Mouse (Mus musculus) CH12.LX (cell line): ENCODE data around the gene Zfp189. TPM values are rescaled to one million over a fixed set of nuclear protein-coding genes. Genes with fewer than 3 reads are reported as not detected.

Experiments
- DNase-seq: peaks from one replicate; pipeline ENCODE4 v3.0.0-alpha.2; 2013; ENCODE audit errors: extremely low read depth
- H3K27ac ChIP-seq: 2 replicates; pipeline ENCODE4 v1.5.1; 2012; ENCODE audit warnings: low read depth, mild to moderate bottlenecking, control low read depth, moderate library complexity; ENCODE audit not compliant: insufficient read depth
- H3K27me3 ChIP-seq: replicated peaks from 2 replicates; pipeline ENCODE3; 2012; ENCODE audit warnings: inconsistent platforms
- H3K36me3 ChIP-seq, 2 experiments: replicated peaks in 1 of 2; 2 replicates each; pipeline versions ENCODE3 to v1.6.1; 2012; ENCODE audit warnings: inconsistent platforms in 1 of 2, low read length in 1 of 2, mild to moderate bottlenecking in 1 of 2, mixed read lengths in 1 of 2, moderate library complexity in 1 of 2; ENCODE audit not compliant: control insufficient read depth in 1 of 2, insufficient read depth in 1 of 2
- H3K4me1 ChIP-seq, 2 experiments: 2 replicates each; pipeline ENCODE4 v1.6.1; 2012; ENCODE audit warnings: inconsistent platforms in 1 of 2, moderate library complexity in 1 of 2; ENCODE audit not compliant: insufficient read depth in 2 of 2, control insufficient read depth in 1 of 2
- H3K4me2 ChIP-seq: 2 replicates; pipeline ENCODE4 v1.6.1; 2012; ENCODE audit warnings: low read depth, mild to moderate bottlenecking, control low read depth; ENCODE audit not compliant: poor library complexity, insufficient read depth, severe bottlenecking
- H3K4me3 ChIP-seq, 3 experiments: fragments of 150-350 bp in 1 of 3; sonication (generic) in 1 of 3; replicated peaks in 1 of 3; 2 replicates each; pipeline versions ENCODE3 to v1.5.1; 2011 to 2012; ENCODE audit warnings: low read depth in 2 of 3, low read length in 2 of 3, mild to moderate bottlenecking in 2 of 3, moderate library complexity in 2 of 3, control low read depth in 1 of 3, improper control_type of control experiment in 1 of 3, inconsistent platforms in 1 of 3, mixed read lengths in 1 of 3; ENCODE audit not compliant: poor library complexity in 1 of 3
- H3K79me2 ChIP-seq: replicated peaks from 2 replicates; pipeline ENCODE4 v1.6.1; 2012; ENCODE audit warnings: mild to moderate bottlenecking, moderate library complexity; ENCODE audit not compliant: control insufficient read depth, poor library complexity, insufficient read depth, severe bottlenecking; ENCODE audit errors: extremely low read depth
- H3K9ac ChIP-seq: 2 replicates; pipeline ENCODE4 v1.6.1; 2012; ENCODE audit warnings: low read depth, mild to moderate bottlenecking, control low read depth, moderate library complexity; ENCODE audit not compliant: insufficient read depth
- H3K9me3 ChIP-seq: replicated peaks from 2 replicates; pipeline ENCODE3; 2012; ENCODE audit warnings: low read length, inconsistent platforms, mixed read lengths
- BHLHE40 ChIP-seq: IDR thresholded peaks from 2 replicates; pipeline ENCODE4 v1.6.1; 2011; ENCODE audit warnings: mild to moderate bottlenecking, low read depth, low read length, improper control_type of control experiment
- CHD1 ChIP-seq: IDR thresholded peaks from 2 replicates; pipeline ENCODE4 v1.6.1; 2012; ENCODE audit warnings: low read depth, low read length, improper control_type of control experiment, inconsistent platforms
- E2F4 ChIP-seq: IDR thresholded peaks from 2 replicates; pipeline ENCODE4 v1.6.1; 2011; ENCODE audit warnings: low read depth, low read length, improper control_type of control experiment; ENCODE audit not compliant: insufficient replicate concordance
- ELF1 ChIP-seq: IDR thresholded peaks from 2 replicates; pipeline ENCODE4 v1.6.1; 2014; ENCODE audit warnings: low read depth, mild to moderate bottlenecking, inconsistent platforms, low read length, improper control_type of control experiment
- EP300 ChIP-seq: IDR thresholded peaks from 2 replicates; pipeline ENCODE4 v1.6.1; 2011; ENCODE audit warnings: low read length, improper control_type of control experiment
- GABPA ChIP-seq: IDR thresholded peaks from 2 replicates; pipeline ENCODE4 v1.6.1; 2012; ENCODE audit warnings: low read depth, low read length, improper control_type of control experiment, inconsistent platforms; ENCODE audit not compliant: insufficient replicate concordance
- IRF4 ChIP-seq: IDR thresholded peaks from 2 replicates; pipeline ENCODE4 v1.6.1; 2014; ENCODE audit warnings: low read depth, mild to moderate bottlenecking, inconsistent platforms, low read length, improper control_type of control experiment
- JUN ChIP-seq: IDR thresholded peaks from 2 replicates; pipeline ENCODE4 v1.6.1; 2011; ENCODE audit warnings: low read depth, mild to moderate bottlenecking, low read length, improper control_type of control experiment, moderate library complexity; ENCODE audit not compliant: insufficient read depth
- MAFK ChIP-seq: IDR thresholded peaks from 2 replicates; pipeline ENCODE4 v1.6.1; 2011; ENCODE audit warnings: low read length, improper control_type of control experiment; ENCODE audit not compliant: insufficient replicate concordance
- MEF2A ChIP-seq: IDR thresholded peaks from 2 replicates; pipeline ENCODE4 v1.6.1; 2014; ENCODE audit warnings: low read depth, mild to moderate bottlenecking, inconsistent platforms, low read length, improper control_type of control experiment, borderline replicate concordance
- POLR2A ChIP-seq: IDR thresholded peaks from 2 replicates; pipeline ENCODE4 v1.6.1; 2011; ENCODE audit warnings: low read depth, mild to moderate bottlenecking, improper control_type of control experiment, low read length
- POLR2AphosphoS2 ChIP-seq: IDR thresholded peaks from 2 replicates; pipeline ENCODE4 v1.6.1; 2011; ENCODE audit warnings: low read depth, low read length, improper control_type of control experiment
- RAD21 ChIP-seq: IDR thresholded peaks from 2 replicates; pipeline ENCODE4 v1.6.1; 2011; ENCODE audit warnings: low read depth, mild to moderate bottlenecking, low read length, improper control_type of control experiment, moderate library complexity
- RCOR1 ChIP-seq: conservative IDR thresholded peaks from 2 replicates; pipeline ENCODE4 v1.6.1; 2012; ENCODE audit warnings: low read depth, mild to moderate bottlenecking, inconsistent platforms, low read length, improper control_type of control experiment
- SMC3 ChIP-seq: IDR thresholded peaks from 2 replicates; pipeline ENCODE4 v1.6.1; 2011; ENCODE audit warnings: low read depth, low read length, improper control_type of control experiment
- TBP ChIP-seq: conservative IDR thresholded peaks from 2 replicates; pipeline ENCODE4 v1.6.1; 2011; ENCODE audit warnings: low read depth, low read length, improper control_type of control experiment
- TCF12 ChIP-seq: IDR thresholded peaks from 2 replicates; pipeline ENCODE4 v1.6.1; 2014; ENCODE audit warnings: low read depth, mild to moderate bottlenecking, inconsistent platforms, low read length, improper control_type of control experiment
- UBTF ChIP-seq: IDR thresholded peaks from 2 replicates; pipeline ENCODE4 v1.6.1; 2012; ENCODE audit warnings: low read depth, mild to moderate bottlenecking, inconsistent platforms, low read length, improper control_type of control experiment, moderate library complexity
- USF1 ChIP-seq: IDR thresholded peaks from 2 replicates; pipeline ENCODE4 v1.6.1; 2014; ENCODE audit warnings: low read depth, mild to moderate bottlenecking, inconsistent platforms, low read length, improper control_type of control experiment
- USF2 ChIP-seq: conservative IDR thresholded peaks from 2 replicates; pipeline ENCODE4 v1.6.1; 2011; ENCODE audit warnings: low read depth, low read length, improper control_type of control experiment
- ZC3H11A ChIP-seq: IDR thresholded peaks from 2 replicates; pipeline ENCODE4 v1.6.1; 2012; ENCODE audit warnings: low read depth, mild to moderate bottlenecking, inconsistent platforms, low read length, improper control_type of control experiment
- dilution Hi-C: fragments of 300-500 bp; cut with MboI; formaldehyde crosslinking; loops from 2 replicates; pipeline ENCODE4 v1.14.3; 2020; ENCODE audit warnings: low sequenced_read_pairs; ENCODE audit not compliant: extremely low pct_unique_long_range_greater_than_20kb, extremely low pct_ligation_motif_present
- in situ Hi-C: fragments of 300-500 bp; cut with MboI; formaldehyde crosslinking; loops from 3 replicates; pipeline ENCODE4 v1.14.3; 2019; ENCODE audit warnings: low sequenced_read_pairs, low pct_ligation_motif_present, low pct_unique_long_range_greater_than_20kb, mixed read lengths
- polyA plus RNA-seq: library from polyadenylated mRNA; unstranded; fragments of >175 nt; gene quantifications from 2 replicates; pipeline ENCODE4 v1.2.1, GENCODE M21; 2012; ENCODE audit warnings: low read depth; ENCODE audit not compliant: insufficient read length
- total RNA-seq, 2 experiments: library from RNA; depleted of rRNA; stranded (reverse); fragments of 300-350 nt in 1 of 2; fragments of >200 nt in 1 of 2; gene quantifications; 2 replicates each; pipeline ENCODE4 v1.2.3; 2012 to 2014

The Zfp189 gene
- total and polyA plus RNA-seq, 3 experiments, result 1.6 to 5.1 (median 4.3) TPM

DNA sequence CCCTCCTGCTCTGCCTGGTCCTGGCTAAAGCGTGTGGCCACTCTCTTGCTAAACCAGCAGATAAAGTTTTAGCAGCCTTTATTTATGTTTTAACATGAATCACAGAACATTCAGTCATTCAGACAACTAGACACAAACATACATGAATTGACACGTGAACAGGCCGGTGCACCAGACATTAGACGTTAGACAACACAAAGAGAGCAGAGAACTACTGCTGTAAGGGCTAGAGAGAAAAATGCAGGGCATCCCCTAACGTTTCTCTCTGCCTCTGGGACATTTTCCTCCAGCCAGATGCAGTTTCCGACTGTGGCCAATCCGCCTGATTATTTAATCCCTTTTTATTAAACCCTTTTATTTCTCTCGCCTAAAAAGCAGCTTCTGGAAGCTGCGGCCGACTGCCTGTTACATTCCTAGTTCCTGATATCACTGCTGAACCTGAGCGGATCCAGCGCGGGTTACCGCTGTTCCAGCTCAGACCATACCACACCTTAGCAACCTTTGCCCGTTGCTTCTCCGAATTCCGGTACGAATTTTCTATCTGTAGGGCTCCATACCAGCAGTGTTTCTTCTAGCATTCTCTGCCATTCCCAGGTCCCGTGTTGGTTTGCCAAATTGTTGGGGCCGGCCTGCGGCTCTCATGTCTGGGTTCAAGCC is 40.7 kb upstream of the Zfp189 start:
- Histone ChIP-seq H3K4me1 (no peaks in the 10 kb centered on the region), H3K9ac (no peak overlapping the region), H3K36me3 (no peaks in the 10 kb centered on the region), H3K9me3 (no peaks in the 10 kb centered on the region), H3K27me3 (no peaks in the 10 kb centered on the region), H3K79me2 (no peaks in the 10 kb centered on the region), H3K27ac (no peak overlapping the region), H3K4me3 (no peak overlapping the region), H3K4me2 (no peak overlapping the region)
- DNase-seq, result no peak
- in situ Hi-C loops (no loop called here), dilution Hi-C loops (no loop called here)
- TF ChIP-seq POLR2AphosphoS2 (no peak), TBP (no peak), USF2 (no peak), GABPA (no peak), SMC3 (no peak), POLR2A (no peak), MEF2A (no peak), MAFK (no peak), JUN (no peak), E2F4 (no peak), CHD1 (no peak), TCF12 (no peak)

DNA sequence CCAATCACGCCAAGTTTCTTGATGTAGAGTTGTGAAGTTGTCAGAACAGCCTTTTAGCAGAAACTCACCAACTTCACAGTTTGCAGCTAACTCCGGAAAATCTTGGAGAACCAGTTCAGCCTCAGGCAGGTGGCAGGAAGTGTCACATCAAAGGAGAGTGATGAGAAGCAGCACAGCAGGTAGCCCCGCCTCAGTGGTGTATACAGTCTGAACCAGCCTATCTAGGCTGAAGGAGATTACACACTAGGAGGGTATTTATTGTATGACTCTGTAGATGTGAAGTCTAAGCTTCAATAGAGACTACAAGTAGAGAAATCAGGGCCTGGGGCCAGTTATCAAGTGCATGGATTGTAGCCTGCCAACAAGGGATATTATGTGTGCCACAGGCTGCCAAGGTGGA is 40.1 kb upstream of the Zfp189 start:
- TF ChIP-seq UBTF, result no peak
- TF ChIP-seq IRF4, result no peak
- no peak for TF ChIP-seq JUN
- no peak for TF ChIP-seq TBP
- TF ChIP-seq ZC3H11A, result no peak
- no peak for TF ChIP-seq E2F4
- TF ChIP-seq BHLHE40, result no peak
- no peak for TF ChIP-seq RCOR1
- TF ChIP-seq USF1, result no peak
- no peak for TF ChIP-seq EP300
- no peak for TF ChIP-seq ELF1
- TF ChIP-seq GABPA, result no peak
- TF ChIP-seq CHD1, result no peak
- no peak for TF ChIP-seq RAD21
- no peaks in the 10 kb centered on the region for H3K4me1 ChIP-seq
- H3K36me3 ChIP-seq, result no peaks in the 10 kb centered on the region
- H3K9ac ChIP-seq, result no peak overlapping the region
- H3K27me3 ChIP-seq, result no peaks in the 10 kb centered on the region
- H3K4me3 ChIP-seq, result no peak overlapping the region
- dilution Hi-C loops, result no loop called here
- no peak overlapping the region for H3K27ac ChIP-seq
- no peaks in the 10 kb centered on the region for H3K9me3 ChIP-seq
- H3K79me2 ChIP-seq, result no peaks in the 10 kb centered on the region
- in situ Hi-C loops, result no loop called here
- H3K4me2 ChIP-seq, result no peak overlapping the region
- no peak for DNase-seq
